Mouse (Mus musculus): ENCODE data around the gene Sox6. TPM values are rescaled to one million over a fixed set of nuclear protein-coding genes. Genes with fewer than 3 reads are reported as not detected.

The Sox6 gene
- polyA plus RNA-seq, 1 experiment from 2014 or later: 20.9 TPM

DNA sequence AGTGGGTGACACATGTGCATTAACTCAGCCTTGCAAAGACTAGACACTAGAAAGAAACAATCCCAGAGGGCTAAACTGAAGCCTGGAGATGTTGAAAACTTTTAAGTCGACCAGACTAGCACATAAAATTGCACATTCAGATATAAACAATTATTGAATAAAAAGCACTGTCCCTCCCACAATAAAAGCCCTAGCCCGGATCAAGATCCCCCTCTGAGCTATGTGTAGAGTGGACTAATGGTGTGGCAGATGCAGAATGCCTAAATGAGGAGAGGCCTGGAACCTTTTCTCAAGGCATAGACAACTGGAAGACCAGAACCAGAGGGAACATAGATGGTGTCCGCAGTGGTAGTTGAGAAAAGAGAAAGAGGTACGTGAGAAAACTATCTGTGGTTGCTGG lies 3.1 kb downstream of the Sox6 start:
- peaks cover 22% of the 10 kb centered on the region for H3K4me1 ChIP-seq (replicated peaks; ENCODE audit: control insufficient read depth, insufficient read depth, low read length)
- no peak overlapping the region for H3K9ac ChIP-seq (ENCODE audit: low read length)
- H3K27ac ChIP-seq (ENCODE audit: low read length): no peak overlapping the region
- H3K9me3 ChIP-seq (ENCODE audit: control insufficient read depth, low read length): no peaks in the 10 kb centered on the region
- no peak for ATAC-seq (ENCODE audit: low read depth)
- H3K36me3 ChIP-seq (ENCODE audit: control insufficient read depth, insufficient read depth, low read length): no peaks in the 10 kb centered on the region
- peaks cover 36% of the 10 kb centered on the region for H3K27me3 ChIP-seq (ENCODE audit: control insufficient read depth, insufficient read depth, low read depth, low read length)
- WGBS: 66% methylated on average over 4 of the region's 4 CpGs
- H3K4me2 ChIP-seq (ENCODE audit: low read depth, low read length): no peak overlapping the region
- H3K4me3 ChIP-seq (ENCODE audit: low read length): no peak overlapping the region

DNA sequence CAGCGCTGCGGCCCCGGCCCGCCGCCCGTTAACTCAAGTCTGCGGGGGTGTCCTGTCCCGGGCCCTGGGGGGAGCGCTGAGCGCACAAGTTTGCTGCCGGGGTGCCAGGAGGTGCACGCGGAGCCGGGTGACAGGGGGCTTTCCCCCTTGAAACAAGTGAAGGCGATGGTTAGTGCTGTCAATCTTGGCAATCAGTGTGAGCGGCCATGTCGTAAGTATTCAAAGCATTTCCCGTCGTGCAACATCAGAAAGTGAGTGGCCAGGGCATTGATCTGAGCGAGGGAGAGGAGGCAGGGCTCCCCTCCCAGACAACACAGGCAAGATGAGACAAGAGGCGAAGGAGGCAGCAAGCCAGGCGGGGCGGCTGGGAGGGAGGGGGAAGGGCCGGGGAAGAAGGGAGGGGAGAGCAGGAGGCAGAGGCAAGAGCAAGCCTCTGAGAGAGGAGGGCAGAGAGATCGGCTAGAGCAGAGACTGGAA lies 4.3 kb downstream of the Sox6 start:
- H3K4me2 ChIP-seq (ENCODE audit: low read depth, low read length): peak overlapping the region; percentile 98
- H3K9me3 ChIP-seq (ENCODE audit: control insufficient read depth, low read length): no peaks in the 10 kb centered on the region
- H3K4me1 ChIP-seq (replicated peaks; ENCODE audit: control insufficient read depth, insufficient read depth, low read length): peaks cover 16% of the 10 kb centered on the region
- peak; percentile 24 for ATAC-seq (ENCODE audit: low read depth)
- peak overlapping the region; percentile 73 for H3K4me3 ChIP-seq (ENCODE audit: low read length)
- H3K27ac ChIP-seq (ENCODE audit: low read length): peak overlapping the region; percentile 91
- under 1% methylated on average over 25 of the region's 25 CpGs for WGBS
- H3K36me3 ChIP-seq (ENCODE audit: control insufficient read depth, insufficient read depth, low read length): no peaks in the 10 kb centered on the region
- H3K27me3 ChIP-seq (ENCODE audit: control insufficient read depth, insufficient read depth, low read depth, low read length): peaks cover 37% of the 10 kb centered on the region
- peak overlapping the region; percentile 77 for H3K9ac ChIP-seq (ENCODE audit: low read length)

DNA sequence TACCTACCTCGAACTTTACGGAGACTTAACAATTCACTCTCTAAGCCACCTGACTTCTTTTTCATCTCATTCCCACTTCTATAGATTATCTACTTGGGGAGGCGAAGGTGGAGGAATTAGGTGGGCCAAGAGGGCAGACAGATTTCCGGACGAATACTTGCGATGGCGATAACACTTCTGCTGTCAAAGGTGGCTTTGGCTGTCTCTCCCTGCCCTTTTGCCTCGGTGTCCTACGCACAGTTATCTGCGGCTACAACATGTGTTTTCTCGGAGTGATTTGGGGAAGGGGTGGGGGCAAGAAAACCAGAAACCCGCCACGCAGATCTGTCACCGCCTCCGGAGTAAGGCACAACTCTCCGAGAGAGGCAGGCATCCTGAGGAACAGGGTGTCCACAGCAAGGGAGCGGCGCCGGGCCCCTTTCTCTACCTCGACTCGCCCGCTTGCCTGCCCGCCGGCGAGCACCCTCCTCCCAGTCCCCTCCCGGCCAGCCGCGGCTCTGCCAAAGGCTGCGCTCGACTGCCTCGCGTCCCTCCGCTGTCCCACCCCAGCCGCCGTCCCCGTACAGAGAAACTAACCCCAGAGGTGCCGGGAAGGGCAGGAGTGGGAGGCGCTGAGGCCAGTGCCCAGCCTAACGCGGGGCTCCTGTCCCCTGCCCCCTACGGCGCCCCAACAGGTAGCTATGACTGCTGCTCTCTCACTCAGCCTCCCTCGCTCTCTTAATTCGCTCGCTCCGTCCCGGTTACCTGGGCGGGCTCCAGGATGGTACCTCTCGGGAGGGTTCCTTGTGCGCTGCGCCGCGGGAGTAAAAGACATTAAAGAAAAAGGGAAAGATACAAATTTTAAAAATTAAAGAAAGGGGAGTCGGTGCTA lies 5.0 kb downstream of the Sox6 start:
- H3K4me2 ChIP-seq (ENCODE audit: low read depth, low read length): peak overlapping the region; percentile 98
- H3K9ac ChIP-seq (ENCODE audit: low read length): peak overlapping the region; percentile 77
- under 1% methylated on average over 53 of the region's 54 CpGs for WGBS
- no peaks in the 10 kb centered on the region for H3K36me3 ChIP-seq (ENCODE audit: control insufficient read depth, insufficient read depth, low read length)
- peaks cover 32% of the 10 kb centered on the region for H3K27me3 ChIP-seq (ENCODE audit: control insufficient read depth, insufficient read depth, low read depth, low read length)
- H3K27ac ChIP-seq (ENCODE audit: low read length): peak overlapping the region; percentile 91
- no peaks in the 10 kb centered on the region for H3K9me3 ChIP-seq (ENCODE audit: control insufficient read depth, low read length)
- H3K4me3 ChIP-seq (ENCODE audit: low read length): peak overlapping the region; percentile 73
- H3K4me1 ChIP-seq (replicated peaks; ENCODE audit: control insufficient read depth, insufficient read depth, low read length): peaks cover 11% of the 10 kb centered on the region; the same call in 1 of the 2 replicates
- ATAC-seq (ENCODE audit: low read depth): peak; percentile 62

DNA sequence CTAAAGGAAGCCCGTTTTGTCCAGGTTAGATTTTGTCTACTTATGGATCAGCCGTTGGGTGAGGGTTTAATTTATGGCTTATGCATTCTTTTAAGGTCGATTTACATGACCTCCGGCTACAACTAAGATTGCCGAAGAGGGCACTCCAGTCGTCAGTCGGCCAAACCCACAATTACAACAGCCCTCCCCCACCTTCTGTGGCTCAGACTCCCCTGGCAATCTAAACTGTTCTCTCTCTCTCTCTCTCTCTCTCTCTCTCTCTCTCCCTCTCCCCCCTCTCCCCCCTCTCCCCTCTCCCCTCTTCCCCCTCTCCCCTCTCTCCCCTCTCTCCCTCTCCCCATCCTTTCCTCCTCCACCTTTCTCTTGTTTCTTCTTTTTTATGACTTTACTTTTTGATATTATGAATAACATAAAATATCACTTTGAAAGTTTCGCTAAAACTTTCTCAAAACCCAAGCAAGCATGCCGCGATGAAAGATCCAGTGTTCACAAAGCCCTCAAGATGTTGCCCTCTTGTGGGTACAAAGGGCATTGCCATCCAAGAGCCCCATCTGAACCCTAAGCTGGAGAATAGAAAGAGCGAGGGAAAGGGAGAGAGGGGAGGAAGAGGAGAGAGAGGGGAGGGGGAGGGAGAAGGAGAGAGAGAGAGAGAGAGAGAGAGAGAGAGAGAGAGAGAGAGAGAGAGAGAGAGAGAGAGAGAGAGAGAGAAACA lies 5.8 kb downstream of the Sox6 start:
- Histone ChIP-seq H3K36me3 (ENCODE audit: control insufficient read depth, insufficient read depth, low read length) (no peaks in the 10 kb centered on the region), H3K27ac (ENCODE audit: low read length) (peak overlapping the region; percentile 92), H3K4me2 (ENCODE audit: low read depth, low read length) (peak overlapping the region; percentile 98), H3K27me3 (ENCODE audit: control insufficient read depth, insufficient read depth, low read depth, low read length) (peaks cover 26% of the 10 kb centered on the region), H3K9ac (ENCODE audit: low read length) (peak overlapping the region; percentile 90), H3K9me3 (ENCODE audit: control insufficient read depth, low read length) (no peaks in the 10 kb centered on the region), H3K4me3 (ENCODE audit: low read length) (peak overlapping the region; percentile 73), H3K4me1 (replicated peaks; ENCODE audit: control insufficient read depth, insufficient read depth, low read length) (peaks cover 5% of the 10 kb centered on the region; the same call in 1 of the 2 replicates)
- peak; percentile 7; the same call in 1 of the 2 replicates for ATAC-seq (ENCODE audit: low read depth)
- 0% methylated on average over 11 of the region's 11 CpGs for WGBS

DNA sequence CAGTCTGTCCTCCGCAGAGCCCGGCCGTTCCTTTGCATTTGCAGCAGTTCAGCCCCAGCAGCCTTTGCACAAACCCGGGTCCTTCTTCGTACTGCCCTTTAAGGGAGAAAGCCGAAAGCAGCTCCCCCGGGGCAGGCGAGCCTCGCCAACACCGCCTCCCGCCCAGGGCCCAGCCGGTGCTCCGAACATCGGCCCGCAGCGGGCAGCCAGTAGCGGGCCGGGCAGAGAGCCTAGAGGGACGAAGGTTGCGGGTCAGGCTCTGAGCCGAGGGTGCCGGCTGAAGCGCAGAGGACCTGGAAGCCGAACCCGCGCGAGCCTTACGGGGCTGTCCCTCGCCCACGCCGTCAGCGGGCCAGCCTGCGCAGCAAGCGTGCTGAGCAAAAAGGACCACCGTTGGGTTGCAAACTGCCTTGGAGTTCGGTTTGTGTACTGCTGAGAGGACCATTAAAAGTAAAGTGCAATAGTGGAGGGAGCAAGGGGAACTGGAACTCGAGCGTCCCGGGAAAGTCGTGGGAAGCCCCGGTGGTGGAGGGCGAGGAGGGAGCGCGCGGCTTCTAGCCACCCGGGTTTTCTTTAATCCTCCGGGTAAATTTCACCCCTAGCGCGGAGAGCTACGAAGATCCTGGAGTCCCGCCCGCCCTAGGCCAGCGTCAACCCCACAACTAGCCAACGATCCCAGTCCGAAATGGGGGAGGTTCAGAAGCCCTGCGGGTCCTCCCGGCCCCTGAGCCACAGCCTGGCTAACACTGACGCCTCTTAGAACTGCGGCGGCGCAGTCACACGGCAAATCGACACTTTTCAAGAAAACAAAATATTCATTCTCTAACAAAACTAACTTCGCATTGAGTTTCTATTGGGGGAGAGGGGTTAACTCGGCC lies 6.6 kb downstream of the Sox6 start:
- peaks cover 20% of the 10 kb centered on the region for H3K27me3 ChIP-seq (ENCODE audit: control insufficient read depth, insufficient read depth, low read depth, low read length)
- under 1% methylated on average over 65 of the region's 65 CpGs for WGBS
- H3K4me1 ChIP-seq (replicated peaks; ENCODE audit: control insufficient read depth, insufficient read depth, low read length): peaks cover 5% of the 10 kb centered on the region; the same call in 1 of the 2 replicates
- H3K4me3 ChIP-seq (ENCODE audit: low read length): peak overlapping the region; percentile 73
- H3K36me3 ChIP-seq (ENCODE audit: control insufficient read depth, insufficient read depth, low read length): no peaks in the 10 kb centered on the region
- no peaks in the 10 kb centered on the region for H3K9me3 ChIP-seq (ENCODE audit: control insufficient read depth, low read length)
- H3K27ac ChIP-seq (ENCODE audit: low read length): peak overlapping the region; percentile 92
- peak overlapping the region; percentile 98 for H3K4me2 ChIP-seq (ENCODE audit: low read depth, low read length)
- peak; percentile 58 for ATAC-seq (ENCODE audit: low read depth)
- peak overlapping the region; percentile 90 for H3K9ac ChIP-seq (ENCODE audit: low read length)

DNA sequence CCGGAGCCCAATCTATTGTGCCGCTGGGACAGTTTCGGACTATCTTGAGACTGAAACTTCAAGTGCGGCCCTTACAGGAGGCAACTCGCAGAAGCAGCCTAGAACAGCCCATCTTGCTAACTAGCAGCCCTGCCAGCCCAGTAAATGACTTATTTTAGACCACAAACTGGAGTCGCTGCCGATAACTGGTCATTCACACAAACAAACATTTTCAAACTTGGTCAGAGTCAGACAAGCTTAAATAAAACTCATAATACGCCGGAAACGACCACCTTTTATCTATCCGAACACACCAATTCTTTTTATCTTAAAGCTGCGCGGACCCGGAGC lies 7.2 kb downstream of the Sox6 start:
- Histone ChIP-seq H3K27me3 (ENCODE audit: control insufficient read depth, insufficient read depth, low read depth, low read length) (peaks cover 14% of the 10 kb centered on the region), H3K4me3 (ENCODE audit: low read length) (peak overlapping the region; percentile 73), H3K9ac (ENCODE audit: low read length) (peak overlapping the region; percentile 90), H3K27ac (ENCODE audit: low read length) (peak overlapping the region; percentile 92), H3K4me2 (ENCODE audit: low read depth, low read length) (peak overlapping the region; percentile 98), H3K36me3 (ENCODE audit: control insufficient read depth, insufficient read depth, low read length) (no peaks in the 10 kb centered on the region), H3K9me3 (ENCODE audit: control insufficient read depth, low read length) (no peaks in the 10 kb centered on the region), H3K4me1 (replicated peaks; ENCODE audit: control insufficient read depth, insufficient read depth, low read length) (peaks cover 5% of the 10 kb centered on the region; the same call in 1 of the 2 replicates)
- under 1% methylated on average over 14 of the region's 14 CpGs for WGBS
- peak; percentile 13; the same call in 1 of the 2 replicates for ATAC-seq (ENCODE audit: low read depth)

DNA sequence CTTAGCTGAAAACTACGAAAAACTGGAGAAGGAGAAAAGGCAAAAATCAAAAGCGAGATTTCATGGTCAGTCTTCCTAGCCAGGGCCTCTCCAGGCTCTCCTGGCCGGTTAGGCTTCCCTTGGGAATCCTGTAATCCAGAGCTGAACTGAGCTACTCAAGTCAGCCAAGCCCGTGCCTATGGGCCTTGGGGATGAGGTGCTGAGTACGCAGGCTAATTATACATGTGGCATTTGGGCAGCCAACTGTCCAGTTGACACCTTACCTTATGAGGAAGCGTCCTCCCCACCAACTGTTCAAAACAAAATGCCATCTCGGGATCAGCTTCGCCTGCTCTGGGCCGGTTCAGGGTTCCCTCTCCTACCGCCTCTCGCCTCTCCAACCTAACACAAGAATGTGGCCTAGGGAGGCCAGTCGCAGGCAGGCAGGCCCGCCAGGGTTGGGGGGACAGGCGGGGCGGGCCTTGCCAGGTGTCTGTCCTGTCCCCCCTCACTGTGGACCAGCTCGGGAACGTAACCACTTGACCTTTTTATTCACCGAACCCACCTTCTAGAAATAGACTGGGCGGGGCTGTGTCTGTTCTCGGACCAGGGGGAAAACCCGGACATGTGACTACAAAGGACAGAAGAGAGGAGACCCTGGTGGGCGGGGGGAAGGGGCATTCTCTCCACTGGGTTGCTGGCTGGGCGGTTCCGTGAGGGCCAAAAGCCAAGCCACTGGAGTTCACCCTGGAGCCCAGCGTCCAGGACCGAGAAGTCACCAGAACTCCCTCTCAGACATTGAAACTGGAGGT lies 7.8 kb downstream of the Sox6 start:
- 27% methylated on average over 26 of the region's 26 CpGs for WGBS
- Histone ChIP-seq H3K27ac (ENCODE audit: low read length) (peak overlapping the region; percentile 92), H3K36me3 (ENCODE audit: control insufficient read depth, insufficient read depth, low read length) (no peaks in the 10 kb centered on the region), H3K9ac (ENCODE audit: low read length) (peak overlapping the region; percentile 90), H3K27me3 (ENCODE audit: control insufficient read depth, insufficient read depth, low read depth, low read length) (peaks cover 8% of the 10 kb centered on the region), H3K4me3 (ENCODE audit: low read length) (peak overlapping the region; percentile 73), H3K9me3 (ENCODE audit: control insufficient read depth, low read length) (no peaks in the 10 kb centered on the region), H3K4me2 (ENCODE audit: low read depth, low read length) (peak overlapping the region; percentile 98), H3K4me1 (replicated peaks; ENCODE audit: control insufficient read depth, insufficient read depth, low read length) (peaks cover 5% of the 10 kb centered on the region; the same call in 1 of the 2 replicates)
- peak; percentile 11 for ATAC-seq (ENCODE audit: low read depth)

DNA sequence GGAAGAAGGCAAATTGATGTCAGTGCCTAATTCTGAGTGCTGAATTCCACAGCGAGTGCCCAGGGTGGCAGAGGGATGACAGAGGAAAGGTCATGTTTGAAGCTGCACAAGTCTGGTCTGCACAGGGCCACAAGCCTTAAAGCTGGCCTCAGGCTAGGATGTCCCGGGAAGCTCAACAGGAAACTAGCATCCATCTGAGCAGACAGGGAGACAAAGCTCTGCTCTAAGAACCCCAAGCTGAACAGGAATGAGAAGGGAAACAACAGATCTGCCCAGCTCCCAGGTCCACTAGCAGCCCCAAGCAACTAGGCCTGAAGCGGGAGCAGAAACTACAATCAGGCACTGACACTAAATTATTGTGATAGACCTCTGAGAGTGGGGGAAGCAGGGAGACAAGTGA lies 8.6 kb downstream of the Sox6 start:
- peaks cover 5% of the 10 kb centered on the region; the same call in 1 of the 2 replicates for H3K4me1 ChIP-seq (replicated peaks; ENCODE audit: control insufficient read depth, insufficient read depth, low read length)
- H3K27me3 ChIP-seq (ENCODE audit: control insufficient read depth, insufficient read depth, low read depth, low read length): peaks cover 4% of the 10 kb centered on the region
- H3K9me3 ChIP-seq (ENCODE audit: control insufficient read depth, low read length): no peaks in the 10 kb centered on the region
- H3K36me3 ChIP-seq (ENCODE audit: control insufficient read depth, insufficient read depth, low read length): no peaks in the 10 kb centered on the region
- H3K4me3 ChIP-seq (ENCODE audit: low read length): no peak overlapping the region; the same call in 1 of the 2 replicates
- peak overlapping the region; percentile 8; the same call in 1 of the 2 replicates for H3K9ac ChIP-seq (ENCODE audit: low read length)
- 0 out of 2 replicates have a peak overlapping the region, but pooled peaks have one; percentile 25 for H3K27ac ChIP-seq (ENCODE audit: low read length)
- 72% methylated on average over 3 of the region's 3 CpGs for WGBS
- peak overlapping the region; percentile 98 for H3K4me2 ChIP-seq (ENCODE audit: low read depth, low read length)
- no peak for ATAC-seq (ENCODE audit: low read depth)
